29 mouse cellular contexts compared by ENCODE assay signal in the genomic region with DNA sequence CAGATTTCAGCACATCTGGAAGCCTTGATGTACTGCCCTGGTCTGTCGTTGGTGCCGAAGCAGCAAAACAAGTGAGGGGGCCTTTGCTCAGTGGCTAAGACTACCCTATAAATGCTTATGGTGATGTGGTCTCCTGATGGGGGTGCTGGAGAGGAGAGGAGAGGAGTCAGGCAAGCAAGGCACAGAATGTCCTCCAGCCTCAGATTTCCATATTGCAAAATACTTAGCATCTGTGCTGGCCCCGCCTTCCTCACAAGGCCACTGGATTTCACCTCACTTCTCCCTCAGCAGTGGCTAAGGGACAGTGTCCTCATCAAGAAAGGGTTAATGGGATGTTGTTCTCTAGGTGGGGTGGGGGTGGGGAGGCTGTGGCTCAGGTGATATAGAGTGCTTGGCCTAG. TPM values are rescaled to one million over a fixed set of nuclear protein-coding genes. Genes with fewer than 3 reads are reported as not detected.
DNase-seq lines count a peak whose midpoint lies in the region; ATAC-seq and TF ChIP-seq lines count a peak whose summit lies in the region.
"Had no signal": no experiment of that assay in that cellular context is flagged by ENCODE, and none has a peak within 500 bp of the region (broad histone marks: within the 10 kb centered on the region; RNA-seq: fewer than 3 reads in every experiment).

No protein-coding gene starts in this region.

- intact Hi-C loops in gastrocnemius, adult 2 months (cut with DNase I): loop anchor here (2.0 kb wide), 1 partner anchor 28 kb away; no protein-coding TSS in a partner anchor
- intact Hi-C loops in gastrocnemius, postnatal 36 days (cut with DNase I): loop anchor here (2.0 kb wide), 1 partner anchor 28 kb away; no protein-coding TSS in a partner anchor

- H3K4me1 ChIP-seq in heart, embryonic 16.5 days (ENCODE audit: control insufficient read depth, insufficient read depth, low read length): peaks cover 20% of the 10 kb centered on the region
- H3K4me1 ChIP-seq in hindbrain, postnatal 0 days (ENCODE audit: insufficient read depth, low read length): peaks cover 4% of the 10 kb centered on the region; the same call in 1 of the 2 replicates

- DNase-seq in gastrocnemius, adult 2 months: no peak
- no peak for DNase-seq in gastrocnemius, postnatal 36 days
- DNase-seq in heart, postnatal 4 days: no peak
- peak; percentile 32 for DNase-seq in 416B (ENCODE audit: low read depth)
- DNase-seq in hindbrain, postnatal 0 days (ENCODE audit: low spot score): no peak
- DNase-seq: cerebellum, adult 9-10 months; gastrocnemius, postnatal 14 days; heart, adult 2 months; kidney, adult 2 months; kidney, postnatal 36 days; layer of hippocampus, postnatal 36 days; left cerebral cortex, postnatal 4 days; liver, embryonic 13.5 days; lung, adult 18-20 months; lung, postnatal 14 days; right cerebral cortex, adult 18-20 months; spleen, adult 18-20 months; thymus, postnatal 14 days had no signal

- 91% methylated on average over 3 of the region's 3 CpGs for WGBS in heart, embryonic 16.5 days
- WGBS in hindbrain, postnatal 0 days: 86% methylated on average over 3 of the region's 3 CpGs

- no peak for ATAC-seq in heart, embryonic 16.5 days (replicated peaks; ENCODE audit: extremely low read depth, insufficient read depth, low FRiP score)
- ATAC-seq in granulocyte monocyte progenitor cell, adult 5-6 weeks (replicated peaks; ENCODE audit: poor library complexity, severe bottlenecking): peak; percentile 28
- ATAC-seq in hindbrain, postnatal 0 days: no peak
- ATAC-seq: activated CD4-positive, CD25-positive, alpha-beta regulatory T cell, adult 4 months; forebrain, embryonic 13.5 days; inflammation-experienced regulatory T-cells, adult 6 months; midbrain, embryonic 16.5 days had no signal

- no peaks in the 10 kb centered on the region for H3K27me3 ChIP-seq in heart, embryonic 16.5 days (ENCODE audit: control insufficient read depth, insufficient read depth, low read length)
- H3K27me3 ChIP-seq in hindbrain, postnatal 0 days (ENCODE audit: insufficient read depth, low read length): no peaks in the 10 kb centered on the region
- H3K27me3 ChIP-seq: CH12.LX; forebrain, embryonic 13.5 days; liver, embryonic 13.5 days; neural tube, embryonic 12.5 days had no signal

- TF ChIP-seq CTCF in gastrocnemius, adult 2 months (IDR thresholded peaks at IDR 0.05): no peak; the same call in 1 of the 2 replicates
- no peak for TF ChIP-seq CTCF in hindbrain, postnatal 0 days (IDR thresholded peaks at IDR 0.05; ENCODE audit: low read depth)

- no peak overlapping the region for H3K4me2 ChIP-seq in heart, embryonic 16.5 days (ENCODE audit: low read depth, low read length)
- no peak overlapping the region for H3K4me2 ChIP-seq in hindbrain, postnatal 0 days (ENCODE audit: low read depth, low read length)
- H3K4me2 ChIP-seq: forebrain, embryonic 13.5 days; hindbrain, embryonic 14.5 days; liver, embryonic 13.5 days; neural tube, embryonic 12.5 days had no signal

- H3K9ac ChIP-seq in heart, embryonic 16.5 days (ENCODE audit: low read length): no peak overlapping the region; the same call in 1 of the 2 replicates
- no peak overlapping the region for H3K9ac ChIP-seq in hindbrain, postnatal 0 days (replicated peaks; ENCODE audit: low read length)
- H3K9ac ChIP-seq: hindbrain, embryonic 14.5 days; liver, embryonic 13.5 days; neural tube, embryonic 12.5 days had no signal

- H3K27ac ChIP-seq in gastrocnemius, adult 2 months: peak overlapping the region; percentile 88
- peak overlapping the region; percentile 36; the same call in 1 of the 2 replicates for H3K27ac ChIP-seq in heart, embryonic 16.5 days (ENCODE audit: low read length)
- H3K27ac ChIP-seq in hindbrain, postnatal 0 days: no peak overlapping the region
- H3K27ac ChIP-seq: forebrain, embryonic 13.5 days; hindbrain, embryonic 14.5 days; liver, embryonic 13.5 days; midbrain, embryonic 10.5 days; neural tube, embryonic 12.5 days had no signal

- no peaks in the 10 kb centered on the region for H3K9me3 ChIP-seq in heart, embryonic 16.5 days (replicated peaks; ENCODE audit: control insufficient read depth, low read length)
- H3K9me3 ChIP-seq in hindbrain, postnatal 0 days (ENCODE audit: low read length): no peaks in the 10 kb centered on the region
- H3K9me3 ChIP-seq: forebrain, embryonic 13.5 days; liver, embryonic 13.5 days; midbrain, embryonic 10.5 days; neural tube, embryonic 12.5 days had no signal

- no peak overlapping the region for H3K4me3 ChIP-seq in gastrocnemius, adult 2 months
- no peak overlapping the region for H3K4me3 ChIP-seq in heart, embryonic 16.5 days (ENCODE audit: low read length)
- H3K4me3 ChIP-seq in hindbrain, postnatal 0 days (ENCODE audit: low read length): no peak overlapping the region
- H3K4me3 ChIP-seq: forebrain, embryonic 13.5 days; heart, adult 2 months; liver, embryonic 13.5 days; midbrain, embryonic 10.5 days; myocyte; neural tube, embryonic 12.5 days had no signal

- peaks cover 42% of the 10 kb centered on the region for H3K36me3 ChIP-seq in heart, embryonic 16.5 days (ENCODE audit: control insufficient read depth, insufficient read depth)
- H3K36me3 ChIP-seq in hindbrain, postnatal 0 days (ENCODE audit: insufficient read depth, low read length): peaks cover 32% of the 10 kb centered on the region; the same call in 1 of the 2 replicates

RNA-seq across cellular contexts. Expression of gene Mef2d, which starts 30.3 kb away (rescaled TPM):
- 100 to 1,000 TPM; 173 to 184 TPM for total RNA-seq in gastrocnemius, adult 2 months (2021)
- 100 to 1,000 TPM; 156 to 174 TPM for total RNA-seq in gastrocnemius, postnatal 36 days (2021)
- 40.5 and 44.7 TPM in 2 replicates for polyA plus RNA-seq in heart, embryonic 16.5 days (2015; fragmentation: Nextera tagmentation; extraction: Ambion mirVana)
- 100 to 1,000 TPM; 115 to 120 TPM for total RNA-seq in heart, postnatal 4 days (2021)
- 119 and 132 TPM in 2 replicates for total RNA-seq in granulocyte monocyte progenitor cell, adult 5-6 weeks (2014; fragmentation: Nextera tagmentation)
- 42.4 and 52.4 TPM in 2 replicates for total RNA-seq in granulocyte monocyte progenitor cell, adult 5-6 weeks (2017)
- total RNA-seq in hindbrain, postnatal 0 days (2014; rRNA removed): 44.0 and 50.3 TPM in 2 replicates
- 13.4 and 19.2 TPM in 2 replicates for polyA plus RNA-seq in hindbrain, postnatal 0 days (2015; fragmentation: Nextera tagmentation; extraction: Ambion mirVana)
